Mouse (Mus musculus): ENCODE results near the gene Rapgef6. TPM values are rescaled to one million over a fixed set of nuclear protein-coding genes. Genes with fewer than 3 reads are reported as not detected.

The Rapgef6 gene
- polyA plus RNA-seq, 1 experiment from 2014 or later: 38.8 TPM

- no peak overlapping the region for H3K4me2 ChIP-seq (ENCODE audit: low read depth, low read length)
- no peak overlapping the region for H3K9ac ChIP-seq (ENCODE audit: low read length)
- no peaks in the 10 kb centered on the region for H3K4me1 ChIP-seq (replicated peaks; ENCODE audit: control insufficient read depth, insufficient read depth, low read length)
- no peak overlapping the region for H3K4me3 ChIP-seq (ENCODE audit: low read length)
- no peaks in the 10 kb centered on the region for H3K27me3 ChIP-seq (ENCODE audit: control insufficient read depth, insufficient read depth, low read depth, low read length)
- no peak overlapping the region for H3K27ac ChIP-seq (ENCODE audit: low read length)
- ATAC-seq (ENCODE audit: low read depth): no peak
- no peaks in the 10 kb centered on the region for H3K9me3 ChIP-seq (ENCODE audit: control insufficient read depth, low read length)
- 55% methylated on average over 2 of the region's 2 CpGs for WGBS
- peaks cover 6% of the 10 kb centered on the region for H3K36me3 ChIP-seq (ENCODE audit: control insufficient read depth, insufficient read depth, low read length)
Observed at GRCm38 (mm10) chr11:54712849-54713248, 190.2 kb downstream of the Rapgef6 start.

GRCm38 (mm10) chr11:54717893-54718292 lies 195.2 kb downstream of the Rapgef6 start:
- H3K27ac ChIP-seq (ENCODE audit: low read length): no peak overlapping the region
- no peak overlapping the region for H3K9ac ChIP-seq (ENCODE audit: low read length)
- peaks cover 18% of the 10 kb centered on the region for H3K36me3 ChIP-seq (ENCODE audit: control insufficient read depth, insufficient read depth, low read length)
- no peak for ATAC-seq (ENCODE audit: low read depth)
- H3K4me2 ChIP-seq (ENCODE audit: low read depth, low read length): no peak overlapping the region
- H3K27me3 ChIP-seq (ENCODE audit: control insufficient read depth, insufficient read depth, low read depth, low read length): no peaks in the 10 kb centered on the region
- 80% methylated on average over 3 of the region's 3 CpGs for WGBS
- H3K9me3 ChIP-seq (ENCODE audit: control insufficient read depth, low read length): no peaks in the 10 kb centered on the region
- no peaks in the 10 kb centered on the region for H3K4me1 ChIP-seq (replicated peaks; ENCODE audit: control insufficient read depth, insufficient read depth, low read length)
- H3K4me3 ChIP-seq (ENCODE audit: low read length): no peak overlapping the region

- no peak for ATAC-seq (ENCODE audit: low read depth)
- H3K4me3 ChIP-seq (ENCODE audit: low read length): no peak overlapping the region
- H3K27ac ChIP-seq (ENCODE audit: low read length): no peak overlapping the region
- no peaks in the 10 kb centered on the region for H3K9me3 ChIP-seq (ENCODE audit: control insufficient read depth, low read length)
- H3K36me3 ChIP-seq (ENCODE audit: control insufficient read depth, insufficient read depth, low read length): peaks cover 20% of the 10 kb centered on the region
- 85% methylated on average over 3 of the region's 3 CpGs for WGBS
- H3K9ac ChIP-seq (ENCODE audit: low read length): no peak overlapping the region
- H3K4me1 ChIP-seq (replicated peaks; ENCODE audit: control insufficient read depth, insufficient read depth, low read length): no peaks in the 10 kb centered on the region
- H3K4me2 ChIP-seq (ENCODE audit: low read depth, low read length): no peak overlapping the region
- no peaks in the 10 kb centered on the region for H3K27me3 ChIP-seq (ENCODE audit: control insufficient read depth, insufficient read depth, low read depth, low read length)
Observed at GRCm38 (mm10) chr11:54718601-54719000, 196.0 kb downstream of the Rapgef6 start.

GRCm38 (mm10) chr11:54722057-54722456 lies 199.4 kb downstream of the Rapgef6 start:
- Histone ChIP-seq H3K9ac (ENCODE audit: low read length) (no peak overlapping the region), H3K4me3 (ENCODE audit: low read length) (no peak overlapping the region), H3K4me1 (replicated peaks; ENCODE audit: control insufficient read depth, insufficient read depth, low read length) (no peaks in the 10 kb centered on the region; the same call in 1 of the 2 replicates), H3K36me3 (ENCODE audit: control insufficient read depth, insufficient read depth, low read length) (peaks cover 14% of the 10 kb centered on the region), H3K27ac (ENCODE audit: low read length) (no peak overlapping the region), H3K27me3 (ENCODE audit: control insufficient read depth, insufficient read depth, low read depth, low read length) (no peaks in the 10 kb centered on the region), H3K4me2 (ENCODE audit: low read depth, low read length) (no peak overlapping the region), H3K9me3 (ENCODE audit: control insufficient read depth, low read length) (no peaks in the 10 kb centered on the region)
- WGBS: 81% methylated on average over 6 of the region's 6 CpGs
- no peak for ATAC-seq (ENCODE audit: low read depth)

- H3K9me3 ChIP-seq (ENCODE audit: control insufficient read depth, low read length): no peaks in the 10 kb centered on the region
- no peak overlapping the region for H3K9ac ChIP-seq (ENCODE audit: low read length)
- peaks cover 8% of the 10 kb centered on the region for H3K36me3 ChIP-seq (ENCODE audit: control insufficient read depth, insufficient read depth, low read length)
- no peak overlapping the region for H3K4me2 ChIP-seq (ENCODE audit: low read depth, low read length)
- no peak overlapping the region for H3K4me3 ChIP-seq (ENCODE audit: low read length)
- 80% methylated on average over 4 of the region's 4 CpGs for WGBS
- no peak overlapping the region for H3K27ac ChIP-seq (ENCODE audit: low read length)
- ATAC-seq (ENCODE audit: low read depth): 0 out of 2 replicates have a peak, but pooled peaks have one; percentile 10
- no peaks in the 10 kb centered on the region for H3K27me3 ChIP-seq (ENCODE audit: control insufficient read depth, insufficient read depth, low read depth, low read length)
- no peaks in the 10 kb centered on the region; the same call in 1 of the 2 replicates for H3K4me1 ChIP-seq (replicated peaks; ENCODE audit: control insufficient read depth, insufficient read depth, low read length)
Observed at GRCm38 (mm10) chr11:54724353-54725034, 201.8 kb downstream of the Rapgef6 start.

- Histone ChIP-seq H3K27me3 (ENCODE audit: control insufficient read depth, insufficient read depth, low read depth, low read length) (no peaks in the 10 kb centered on the region), H3K27ac (ENCODE audit: low read length) (no peak overlapping the region), H3K9me3 (ENCODE audit: control insufficient read depth, low read length) (no peaks in the 10 kb centered on the region), H3K4me3 (ENCODE audit: low read length) (no peak overlapping the region), H3K36me3 (ENCODE audit: control insufficient read depth, insufficient read depth, low read length) (peaks cover 5% of the 10 kb centered on the region), H3K4me1 (replicated peaks; ENCODE audit: control insufficient read depth, insufficient read depth, low read length) (no peaks in the 10 kb centered on the region; the same call in 1 of the 2 replicates), H3K9ac (ENCODE audit: low read length) (no peak overlapping the region), H3K4me2 (ENCODE audit: low read depth, low read length) (no peak overlapping the region)
- 58% methylated on average over 3 of the region's 3 CpGs for WGBS
- no peak for ATAC-seq (ENCODE audit: low read depth)
Observed at GRCm38 (mm10) chr11:54726571-54727062, 204.0 kb downstream of the Rapgef6 start.

- 47% methylated on average over 5 of the region's 5 CpGs for WGBS
- peaks cover 2% of the 10 kb centered on the region for H3K36me3 ChIP-seq (ENCODE audit: control insufficient read depth, insufficient read depth, low read length)
- no peaks in the 10 kb centered on the region for H3K27me3 ChIP-seq (ENCODE audit: control insufficient read depth, insufficient read depth, low read depth, low read length)
- no peaks in the 10 kb centered on the region for H3K9me3 ChIP-seq (ENCODE audit: control insufficient read depth, low read length)
- no peak overlapping the region for H3K4me3 ChIP-seq (ENCODE audit: low read length)
- H3K9ac ChIP-seq (ENCODE audit: low read length): no peak overlapping the region
- peak overlapping the region; percentile 5; the same call in 1 of the 2 replicates for H3K27ac ChIP-seq (ENCODE audit: low read length)
- H3K4me1 ChIP-seq (replicated peaks; ENCODE audit: control insufficient read depth, insufficient read depth, low read length): no peaks in the 10 kb centered on the region; the same call in 1 of the 2 replicates
- peak; percentile 61 for ATAC-seq (ENCODE audit: low read depth)
- no peak overlapping the region for H3K4me2 ChIP-seq (ENCODE audit: low read depth, low read length)
Observed at GRCm38 (mm10) chr11:54727327-54727901, 204.8 kb downstream of the Rapgef6 start.

- ATAC-seq (ENCODE audit: low read depth): no peak
- Histone ChIP-seq H3K36me3 (ENCODE audit: control insufficient read depth, insufficient read depth, low read length) (peaks cover under 1% of the 10 kb centered on the region; the same call in 1 of the 2 replicates), H3K4me1 (replicated peaks; ENCODE audit: control insufficient read depth, insufficient read depth, low read length) (no peaks in the 10 kb centered on the region; the same call in 1 of the 2 replicates), H3K9ac (ENCODE audit: low read length) (no peak overlapping the region), H3K4me2 (ENCODE audit: low read depth, low read length) (no peak overlapping the region), H3K27ac (ENCODE audit: low read length) (no peak overlapping the region), H3K9me3 (ENCODE audit: control insufficient read depth, low read length) (no peaks in the 10 kb centered on the region), H3K27me3 (ENCODE audit: control insufficient read depth, insufficient read depth, low read depth, low read length) (no peaks in the 10 kb centered on the region), H3K4me3 (ENCODE audit: low read length) (no peak overlapping the region)
- 91% methylated on average over 2 of the region's 2 CpGs for WGBS
Observed at GRCm38 (mm10) chr11:54728371-54728770, 205.7 kb downstream of the Rapgef6 start.

- no peak for ATAC-seq (ENCODE audit: low read depth)
- no peaks in the 10 kb centered on the region; the same call in 1 of the 2 replicates for H3K36me3 ChIP-seq (ENCODE audit: control insufficient read depth, insufficient read depth, low read length)
- 84% methylated on average over 3 of the region's 3 CpGs for WGBS
- H3K27ac ChIP-seq (ENCODE audit: low read length): no peak overlapping the region
- H3K9ac ChIP-seq (ENCODE audit: low read length): no peak overlapping the region
- no peak overlapping the region for H3K4me3 ChIP-seq (ENCODE audit: low read length)
- H3K27me3 ChIP-seq (ENCODE audit: control insufficient read depth, insufficient read depth, low read depth, low read length): no peaks in the 10 kb centered on the region
- no peak overlapping the region for H3K4me2 ChIP-seq (ENCODE audit: low read depth, low read length)
- no peaks in the 10 kb centered on the region for H3K9me3 ChIP-seq (ENCODE audit: control insufficient read depth, low read length)
- H3K4me1 ChIP-seq (replicated peaks; ENCODE audit: control insufficient read depth, insufficient read depth, low read length): no peaks in the 10 kb centered on the region; the same call in 1 of the 2 replicates
Observed at GRCm38 (mm10) chr11:54729311-54729710, 206.7 kb downstream of the Rapgef6 start.
